Mouse (Mus musculus): ENCODE measurements around the gene Atp2a2.

DNA sequence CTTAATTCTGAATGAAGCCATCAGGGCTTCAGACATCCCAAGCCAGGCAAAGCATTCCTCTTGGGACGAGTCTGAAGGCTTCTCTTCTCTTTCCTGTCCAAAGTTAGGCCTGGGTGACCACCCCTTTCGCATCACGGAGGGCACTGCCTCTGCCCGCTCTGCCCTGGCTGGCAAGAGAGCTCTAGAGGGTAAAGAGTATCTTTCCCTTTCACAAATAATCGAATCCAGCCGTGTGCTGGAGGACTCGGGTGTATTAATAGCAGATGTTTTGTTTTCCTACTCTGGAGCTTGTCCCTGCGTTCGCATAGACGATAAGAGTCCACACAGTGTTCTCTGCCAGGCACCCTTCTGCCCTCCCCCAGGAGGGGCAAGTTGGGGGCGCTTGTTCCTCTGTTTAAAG is 25.7 kb upstream of the Atp2a2 start:
- TF ChIP-seq GATA1 (IDR thresholded peaks at IDR 0.05; ENCODE audit: borderline replicate concordance, low read length) (no peak), FLI1 (IDR thresholded peaks at IDR 0.05; ENCODE audit: low read length) (no peak)

Data from megakaryocyte, embryonic 14.5 days (primary cell).